Mouse (Mus musculus) embryonic stem cell, embryonic (primary cell): ENCODE data around the gene Eif6.

Source experiments
- CTCF ChIA-PET, 4 experiments: fragments of 300-600 bp in 2 of 4; fragments of 350-600 bp in 2 of 4; sonication (Branson Sonifier 250); formaldehyde crosslinking; loops; one replicate each; lab custom pipeline; 2022; ENCODE audit warnings: inconsistent platforms in 2 of 4; lab: Charles Lee
- POLR2A ChIA-PET, 4 experiments: fragments of 300-600 bp in 2 of 4; fragments of 350-600 bp in 2 of 4; sonication (Branson Sonifier 250); formaldehyde crosslinking; loops; one replicate each; lab custom pipeline; 2022; ENCODE audit warnings: antibody characterized with exemption in 4 of 4, inconsistent platforms in 1 of 4; lab: Charles Lee

Eif6 gene

GRCm38 (mm10) chr2:155779066-155779465, 47.7 kb downstream of the Eif6 start:
- CTCF ChIA-PET = no interaction called here
- POLR2A ChIA-PET = no interaction called here

- POLR2A ChIA-PET = interaction anchor here in 1 of 4 experiments (0.6 kb wide), 2 partner anchors 117 to 472 kb away, joined by 3 to 4 read pairs; no protein-coding TSS in a partner anchor
Observed at GRCm38 (mm10) chr2:155778004-155778403, 48.7 kb downstream of the Eif6 start.

GRCm38 (mm10) chr2:155777688-155777985, 49.1 kb downstream of the Eif6 start:
- ChIA-PET POLR2A (interaction anchor here in 1 of 4 experiments (0.6 kb wide), 2 partner anchors 118 to 472 kb away, joined by 3 to 4 read pairs; no protein-coding TSS in a partner anchor), CTCF (interaction anchor here in 1 of 4 experiments (0.9 kb wide), 1 partner anchor 85 kb away, joined by 3 read pairs; the partner anchor contains the start of gene Trpc4ap)

More at GRCm38 (mm10) chr2:155778004-155778403, 48.7 kb downstream of the Eif6 start:
- CTCF ChIA-PET = interaction anchor here in 1 of 4 experiments (0.9 kb wide), 1 partner anchor 86 kb away, joined by 3 read pairs; the partner anchor contains the start of gene Trpc4ap

- POLR2A ChIA-PET = interaction anchor here in 3 of 4 experiments (0.5 to 1.9 kb wide), 8 partner anchors 85 to 473 kb away, joined by 3 to 5 read pairs (median 4); partner anchors contain the start of genes Trpc4ap (in 2 of the 3), Cpne1 (in 1 of the 3), Rbm12 (in 1 of the 3) and Uqcc1 (in 1 of the 3)
- CTCF ChIA-PET = interaction anchor here in 3 of 4 experiments (0.6 to 2.7 kb wide), 6 partner anchors 12 to 838 kb away, joined by 3 to 9 read pairs (median 4); partner anchors contain the start of gene Trpc4ap (in 1 of the 3)
Observed at GRCm38 (mm10) chr2:155776824-155777687, 49.7 kb downstream of the Eif6 start.

GRCm38 (mm10) chr2:155775685-155776263, 51.0 kb downstream of the Eif6 start:
- ChIA-PET POLR2A (interaction anchor here in 3 of 4 experiments (0.5 to 1.9 kb wide), 9 partner anchors 9 to 405 kb away, joined by 3 to 5 read pairs (median 4); partner anchors contain the start of genes Trpc4ap (in 2 of the 3), Cpne1 (in 1 of the 3), Rbm12 (in 1 of the 3) and Rbm39 (in 1 of the 3)), CTCF (interaction anchor here (0.5 to 2.7 kb wide), 13 partner anchors 11 to 1786 kb away, joined by 3 to 9 read pairs (median 3); partner anchors contain the start of genes Trpc4ap (in 2 of the 4), Acss2 (in 1 of the 4) and Ggt7 (in 1 of the 4))

- POLR2A ChIA-PET = interaction anchor here in 1 of 4 experiments (0.9 kb wide), 1 partner anchor 43 kb away, joined by 3 read pairs; no protein-coding TSS in a partner anchor
- CTCF ChIA-PET = interaction anchor here in 3 of 4 experiments (0.5 to 2.7 kb wide), 11 partner anchors 10 to 1786 kb away, joined by 3 to 9 read pairs (median 3); partner anchors contain the start of genes Acss2 (in 1 of the 3), Ggt7 (in 1 of the 3) and Trpc4ap (in 1 of the 3)
Observed at GRCm38 (mm10) chr2:155774927-155775684, 51.6 kb downstream of the Eif6 start, which contains the start of gene Mmp24. TSS of gene Mmp24 (plus strand) at chr2:155775342.

GRCm38 (mm10) chr2:155774261-155774926, 52.3 kb downstream of the Eif6 start:
- CTCF ChIA-PET = interaction anchor here in 3 of 4 experiments (0.6 to 2.7 kb wide), 5 partner anchors 9 to 259 kb away, joined by 3 to 9 read pairs (median 3); no protein-coding TSS in a partner anchor
- POLR2A ChIA-PET = no interaction called here

- CTCF ChIA-PET = no interaction called here
Observed at GRCm38 (mm10) chr2:155773664-155774063, 53.1 kb downstream of the Eif6 start.

More at GRCm38 (mm10) chr2:155773664-155774063, 53.1 kb downstream of the Eif6 start:
- POLR2A ChIA-PET = no interaction called here
